Mouse (Mus musculus): Measurements from ENCODE around the gene Sgms1. TPM values are rescaled to one million over a fixed set of nuclear protein-coding genes. Genes with fewer than 3 reads are reported as not detected.

Sgms1 gene
- polyA plus RNA-seq, 1 experiment: 8.5 TPM

- no peaks in the 10 kb centered on the region for H3K79me2 ChIP-seq (ENCODE audit: control insufficient read depth, insufficient read depth)
- H3K27me3 ChIP-seq (ENCODE audit: control insufficient read depth, insufficient read depth, insufficient read length): no peaks in the 10 kb centered on the region
- no peaks in the 10 kb centered on the region for H3K36me3 ChIP-seq (ENCODE audit: control insufficient read depth, insufficient read depth)
- no peak overlapping the region for H3ac ChIP-seq (ENCODE audit: control insufficient read depth, insufficient read length)
- no peak for TF ChIP-seq MYOD1 (IDR thresholded peaks at IDR 0.05; ENCODE audit: control insufficient read depth in 1 of 3, insufficient read length in 2 of 3, low read depth in 2 of 3)
- no peak for TF ChIP-seq E2F4 (IDR thresholded peaks at IDR 0.05; ENCODE audit: insufficient read depth)
- TF ChIP-seq TCF3 (IDR thresholded peaks at IDR 0.05; ENCODE audit: insufficient read length, low read depth): no peak
- no peak for TF ChIP-seq CEBPB (IDR thresholded peaks at IDR 0.05; ENCODE audit: insufficient read depth, poor library complexity, severe bottlenecking)
- no peak for TF ChIP-seq POLR2A (IDR thresholded peaks at IDR 0.05; ENCODE audit: insufficient read length, low read depth)
- no peak for TF ChIP-seq MAX (IDR thresholded peaks at IDR 0.05; ENCODE audit: low read depth)
- no peak for TF ChIP-seq POLR2AphosphoS2 (IDR thresholded peaks at IDR 0.05; ENCODE audit: insufficient read length, low read depth)
- no peak for TF ChIP-seq REST (IDR thresholded peaks at IDR 0.05; ENCODE audit: insufficient read depth, insufficient read length)
- TF ChIP-seq MYOG (IDR thresholded peaks at IDR 0.05; ENCODE audit: control insufficient read depth in 1 of 3, insufficient read depth in 1 of 3, insufficient read length in 2 of 3, low read depth in 2 of 3): no peak
- no peak for TF ChIP-seq SRF (IDR thresholded peaks at IDR 0.05; ENCODE audit: control insufficient read depth, insufficient read length, low read depth)
- TF ChIP-seq USF1 (IDR thresholded peaks at IDR 0.05; ENCODE audit: low read depth): no peak
- TF ChIP-seq TCF12 (IDR thresholded peaks at IDR 0.05; ENCODE audit: insufficient read depth, poor library complexity, severe bottlenecking): no peak
- no peak overlapping the region for H3K4me2 ChIP-seq (ENCODE audit: low read depth)
- H3K4me3 ChIP-seq: no peak overlapping the region
Observed at GRCm38 (mm10) chr19:32342436-32342835, 47.1 kb downstream of the Sgms1 start.

- no peaks in the 10 kb centered on the region for H3K27me3 ChIP-seq (ENCODE audit: control insufficient read depth, insufficient read depth, insufficient read length)
- H3ac ChIP-seq (ENCODE audit: control insufficient read depth, insufficient read length): no peak overlapping the region
- H3K4me2 ChIP-seq (ENCODE audit: low read depth): peak overlapping the region; percentile 54
- TF ChIP-seq POLR2A (IDR thresholded peaks at IDR 0.05; ENCODE audit: insufficient read length, low read depth) (no peak), USF1 (IDR thresholded peaks at IDR 0.05; ENCODE audit: low read depth) (no peak), MYOG (IDR thresholded peaks at IDR 0.05; ENCODE audit: control insufficient read depth in 1 of 3, insufficient read depth in 1 of 3, insufficient read length in 2 of 3, low read depth in 2 of 3) (peak in 1 of 3 experiments; percentile 54), TCF12 (IDR thresholded peaks at IDR 0.05; ENCODE audit: insufficient read depth, poor library complexity, severe bottlenecking) (no peak), REST (IDR thresholded peaks at IDR 0.05; ENCODE audit: insufficient read depth, insufficient read length) (no peak), MAX (IDR thresholded peaks at IDR 0.05; ENCODE audit: low read depth) (no peak), SRF (IDR thresholded peaks at IDR 0.05; ENCODE audit: control insufficient read depth, insufficient read length, low read depth) (no peak), POLR2AphosphoS2 (IDR thresholded peaks at IDR 0.05; ENCODE audit: insufficient read length, low read depth) (no peak), MYOD1 (IDR thresholded peaks at IDR 0.05; ENCODE audit: control insufficient read depth in 1 of 3, insufficient read length in 2 of 3, low read depth in 2 of 3) (peak in 2 of 3 experiments; percentile 40 to 79), CEBPB (IDR thresholded peaks at IDR 0.05; ENCODE audit: insufficient read depth, poor library complexity, severe bottlenecking) (no peak)
- H3K4me3 ChIP-seq: no peak overlapping the region
- H3K79me2 ChIP-seq (ENCODE audit: control insufficient read depth, insufficient read depth): no peaks in the 10 kb centered on the region
- H3K36me3 ChIP-seq (ENCODE audit: control insufficient read depth, insufficient read depth): no peaks in the 10 kb centered on the region
Observed at GRCm38 (mm10) chr19:32341091-32341490, 48.4 kb downstream of the Sgms1 start.

- TF ChIP-seq TCF12 (IDR thresholded peaks at IDR 0.05; ENCODE audit: insufficient read depth, poor library complexity, severe bottlenecking): no peak
- no peak for TF ChIP-seq E2F4 (IDR thresholded peaks at IDR 0.05; ENCODE audit: insufficient read depth)
- TF ChIP-seq MAX (IDR thresholded peaks at IDR 0.05; ENCODE audit: low read depth): no peak
- no peak for TF ChIP-seq CEBPB (IDR thresholded peaks at IDR 0.05; ENCODE audit: insufficient read depth, poor library complexity, severe bottlenecking)
- no peak for TF ChIP-seq MYOD1 (IDR thresholded peaks at IDR 0.05; ENCODE audit: control insufficient read depth in 1 of 3, insufficient read length in 2 of 3, low read depth in 2 of 3)
- no peak for TF ChIP-seq TCF3 (IDR thresholded peaks at IDR 0.05; ENCODE audit: insufficient read length, low read depth)
- TF ChIP-seq POLR2AphosphoS2 (IDR thresholded peaks at IDR 0.05; ENCODE audit: insufficient read length, low read depth): no peak
- TF ChIP-seq REST (IDR thresholded peaks at IDR 0.05; ENCODE audit: insufficient read depth, insufficient read length): no peak
- TF ChIP-seq MYOG (IDR thresholded peaks at IDR 0.05; ENCODE audit: control insufficient read depth in 1 of 3, insufficient read depth in 1 of 3, insufficient read length in 2 of 3, low read depth in 2 of 3): no peak
- no peak for TF ChIP-seq USF1 (IDR thresholded peaks at IDR 0.05; ENCODE audit: low read depth)
- no peak for TF ChIP-seq POLR2A (IDR thresholded peaks at IDR 0.05; ENCODE audit: insufficient read length, low read depth)
- no peak for TF ChIP-seq SRF (IDR thresholded peaks at IDR 0.05; ENCODE audit: control insufficient read depth, insufficient read length, low read depth)
- Histone ChIP-seq H3K36me3 (ENCODE audit: control insufficient read depth, insufficient read depth) (no peaks in the 10 kb centered on the region), H3ac (ENCODE audit: control insufficient read depth, insufficient read length) (no peak overlapping the region), H3K79me2 (ENCODE audit: control insufficient read depth, insufficient read depth) (no peaks in the 10 kb centered on the region), H3K4me3 (no peak overlapping the region), H3K27me3 (ENCODE audit: control insufficient read depth, insufficient read depth, insufficient read length) (no peaks in the 10 kb centered on the region), H3K4me2 (ENCODE audit: low read depth) (no peak overlapping the region)
Observed at GRCm38 (mm10) chr19:32340168-32340567, 49.3 kb downstream of the Sgms1 start.

GRCm38 (mm10) chr19:32337708-32338107 lies 51.8 kb downstream of the Sgms1 start:
- Histone ChIP-seq H3ac (ENCODE audit: control insufficient read depth, insufficient read length) (no peak overlapping the region), H3K4me2 (ENCODE audit: low read depth) (peak overlapping the region; percentile 43), H3K79me2 (ENCODE audit: control insufficient read depth, insufficient read depth) (no peaks in the 10 kb centered on the region), H3K4me3 (no peak overlapping the region), H3K27me3 (ENCODE audit: control insufficient read depth, insufficient read depth, insufficient read length) (no peaks in the 10 kb centered on the region), H3K36me3 (ENCODE audit: control insufficient read depth, insufficient read depth) (no peaks in the 10 kb centered on the region)
- no peak for TF ChIP-seq TCF3 (IDR thresholded peaks at IDR 0.05; ENCODE audit: insufficient read length, low read depth)
- TF ChIP-seq CEBPB (IDR thresholded peaks at IDR 0.05; ENCODE audit: insufficient read depth, poor library complexity, severe bottlenecking): no peak
- TF ChIP-seq MYOG (IDR thresholded peaks at IDR 0.05; ENCODE audit: control insufficient read depth in 1 of 3, insufficient read depth in 1 of 3, insufficient read length in 2 of 3, low read depth in 2 of 3): no peak
- TF ChIP-seq USF1 (IDR thresholded peaks at IDR 0.05; ENCODE audit: low read depth): no peak
- TF ChIP-seq TCF12 (IDR thresholded peaks at IDR 0.05; ENCODE audit: insufficient read depth, poor library complexity, severe bottlenecking): no peak
- no peak for TF ChIP-seq MYOD1 (IDR thresholded peaks at IDR 0.05; ENCODE audit: control insufficient read depth in 1 of 3, insufficient read length in 2 of 3, low read depth in 2 of 3)
- no peak for TF ChIP-seq REST (IDR thresholded peaks at IDR 0.05; ENCODE audit: insufficient read depth, insufficient read length)
- no peak for TF ChIP-seq POLR2A (IDR thresholded peaks at IDR 0.05; ENCODE audit: insufficient read length, low read depth)
- no peak for TF ChIP-seq E2F4 (IDR thresholded peaks at IDR 0.05; ENCODE audit: insufficient read depth)
- TF ChIP-seq POLR2AphosphoS2 (IDR thresholded peaks at IDR 0.05; ENCODE audit: insufficient read length, low read depth): no peak
- no peak for TF ChIP-seq MAX (IDR thresholded peaks at IDR 0.05; ENCODE audit: low read depth)
- TF ChIP-seq SRF (IDR thresholded peaks at IDR 0.05; ENCODE audit: control insufficient read depth, insufficient read length, low read depth): no peak

Data from myocyte (in vitro differentiated cells).